Mouse (Mus musculus): ENCODE data around the gene Dcst2.

The Dcst2 gene

DNA sequence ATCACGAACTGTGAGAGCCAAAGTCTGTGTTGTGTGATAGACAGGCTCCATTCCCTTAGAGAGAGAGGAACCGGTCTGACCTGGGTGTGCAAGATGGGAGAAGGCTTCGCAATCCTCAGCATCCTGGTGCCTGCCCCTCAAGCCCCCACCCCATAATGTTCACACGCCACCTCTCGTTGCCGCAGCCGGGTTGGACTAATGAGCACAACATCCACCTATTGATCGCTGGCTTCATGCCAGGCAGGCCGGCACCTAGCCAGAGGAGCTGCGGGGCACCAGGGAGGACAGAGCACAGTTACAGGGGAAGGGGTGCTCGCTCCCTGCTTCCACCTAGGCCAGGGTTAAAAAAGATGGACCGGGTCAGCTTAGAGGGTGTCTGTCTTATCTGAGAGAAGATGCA is 29.3 kb upstream of the Dcst2 start:
- peak; percentile 36 for DNase-seq

DNA sequence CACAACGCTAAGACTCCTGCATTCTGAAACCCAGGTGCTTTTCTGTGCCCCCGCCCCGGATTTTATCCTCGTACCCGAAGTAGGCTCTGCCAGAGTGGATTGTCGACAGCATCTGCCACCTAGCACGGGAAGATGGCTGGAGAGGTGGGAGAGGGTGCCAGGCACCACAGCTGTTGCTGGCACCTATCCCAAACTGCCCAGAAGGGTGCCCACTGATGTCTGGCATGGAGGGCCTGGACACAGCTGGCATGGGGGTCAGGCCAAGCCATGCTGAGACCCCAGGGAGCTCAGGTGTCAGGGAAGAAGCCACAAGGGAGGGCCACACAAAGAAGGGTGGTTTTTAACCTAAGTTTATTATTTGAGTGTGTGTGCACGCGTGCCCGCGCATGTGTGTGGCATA is 28.7 kb upstream of the Dcst2 start:
- no peak for DNase-seq

DNA sequence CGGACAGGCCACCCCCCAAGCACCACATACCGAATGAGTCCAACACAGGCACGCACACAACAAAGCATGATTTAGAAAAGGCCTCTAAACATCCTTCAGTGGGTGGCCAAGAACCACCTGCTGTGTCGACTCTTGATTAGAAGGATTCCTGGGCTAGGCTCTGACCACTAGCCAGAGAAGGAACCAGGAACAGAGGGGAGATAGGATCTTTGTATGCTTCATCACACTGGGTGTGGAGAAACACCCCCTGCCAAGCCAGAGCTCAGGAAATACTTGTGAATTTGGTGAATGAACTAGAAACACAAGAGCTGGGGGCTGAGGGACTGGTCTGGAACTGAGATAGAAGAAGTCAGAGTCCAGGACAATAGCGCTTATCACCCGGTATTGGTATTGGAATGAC is 25.2 kb upstream of the Dcst2 start:
- no peak for DNase-seq

DNA sequence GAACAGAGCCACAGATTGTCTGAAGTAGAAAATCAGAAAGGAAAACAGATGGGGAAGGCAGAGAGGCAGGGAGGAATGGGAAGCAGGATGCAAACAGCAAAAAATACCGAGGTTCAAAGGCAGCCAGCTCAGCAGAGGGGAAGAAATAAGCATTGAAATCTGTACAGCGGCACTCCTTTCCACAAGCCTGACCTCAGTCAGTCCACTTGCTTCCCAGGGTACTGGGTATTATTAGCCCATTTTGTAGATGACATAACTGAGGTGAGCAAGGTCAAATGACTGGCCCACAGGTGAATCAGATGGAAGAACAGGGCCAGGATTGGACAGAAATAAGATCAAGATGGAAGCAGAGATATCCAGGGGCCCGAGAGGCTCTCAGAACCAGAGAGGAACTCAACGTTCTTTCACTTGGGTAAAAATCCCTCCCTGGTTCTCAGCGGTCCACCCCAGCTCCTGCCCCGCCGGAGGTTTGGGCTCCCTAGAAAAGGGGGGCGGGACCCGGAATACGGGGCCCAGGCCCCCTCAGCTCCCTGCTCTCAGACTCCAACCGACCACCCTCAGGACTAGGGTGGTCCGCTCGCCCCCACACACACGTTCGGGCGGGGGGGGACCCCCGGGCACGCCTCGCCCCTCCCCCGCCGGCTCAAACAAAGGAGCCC is 24.6 kb upstream of the Dcst2 start:
- peak; percentile 64 for DNase-seq

DNA sequence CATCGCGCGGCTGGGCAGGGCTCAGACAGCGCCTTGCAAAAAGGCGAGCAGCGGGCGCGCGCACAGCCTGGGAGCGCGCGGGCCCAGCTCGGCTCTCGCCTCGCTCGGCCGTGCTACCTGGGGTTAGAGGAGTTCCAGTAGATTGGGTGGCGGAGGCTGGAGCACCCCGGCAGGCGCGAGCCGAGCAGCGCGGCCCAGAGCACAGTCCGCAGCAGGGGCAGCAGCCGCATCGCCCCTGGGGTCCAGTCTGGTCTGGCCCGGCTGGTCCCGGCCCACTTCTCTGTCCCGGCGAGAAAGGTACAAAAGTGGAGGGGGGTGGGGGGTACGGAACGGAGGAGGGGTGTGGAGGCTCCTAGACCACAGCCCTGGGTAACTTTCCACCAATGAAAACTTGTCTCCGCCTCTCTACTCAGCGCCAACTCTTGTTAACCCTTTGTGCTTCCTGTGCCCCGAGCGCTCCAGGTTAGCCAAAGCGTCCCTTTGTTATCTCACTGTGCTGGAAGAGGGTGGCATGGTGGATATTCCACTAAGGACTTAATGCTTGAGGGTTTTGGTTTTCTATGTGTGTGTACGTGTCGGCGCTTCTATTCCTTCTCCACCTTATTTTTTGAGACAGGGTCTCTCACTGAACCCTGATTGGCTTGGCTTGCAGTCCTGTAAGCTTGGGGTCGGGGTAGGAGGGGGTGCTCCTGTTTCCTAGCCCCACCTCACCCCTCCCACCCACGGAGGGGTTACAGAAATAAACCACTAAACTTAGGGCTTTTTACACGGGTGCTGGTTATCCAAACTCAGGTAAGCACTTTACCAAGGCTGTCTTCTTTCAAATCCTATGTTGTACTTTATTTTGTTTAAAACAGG is 23.8 kb upstream of the Dcst2 start, which contains the start of gene Efna4:
Gene Efna4 (minus strand): TSS at position 308 of the 858 bp plus-strand sequence.
- peak; percentile 32 for DNase-seq

DNA sequence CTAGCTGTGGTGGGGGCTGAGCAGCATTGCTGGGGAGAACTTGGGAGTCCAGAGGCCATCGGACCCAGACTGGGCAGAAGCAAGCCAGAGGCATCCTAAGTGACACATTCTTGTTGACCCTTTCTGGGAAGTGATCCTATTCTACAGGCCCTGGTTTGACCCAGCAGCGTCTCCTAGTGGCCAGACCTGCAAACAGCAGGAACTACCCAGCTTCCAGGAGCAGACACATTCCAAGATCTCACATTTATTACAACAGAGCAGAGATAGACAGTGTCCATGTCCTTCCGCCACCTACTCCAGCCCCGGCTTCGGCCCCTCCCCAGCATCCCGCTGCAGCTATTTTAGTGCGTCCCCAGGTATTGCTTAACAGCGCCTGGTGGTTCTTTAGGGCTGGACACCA is 22.4 kb upstream of the Dcst2 start:
- peak; percentile 76 for DNase-seq

DNA sequence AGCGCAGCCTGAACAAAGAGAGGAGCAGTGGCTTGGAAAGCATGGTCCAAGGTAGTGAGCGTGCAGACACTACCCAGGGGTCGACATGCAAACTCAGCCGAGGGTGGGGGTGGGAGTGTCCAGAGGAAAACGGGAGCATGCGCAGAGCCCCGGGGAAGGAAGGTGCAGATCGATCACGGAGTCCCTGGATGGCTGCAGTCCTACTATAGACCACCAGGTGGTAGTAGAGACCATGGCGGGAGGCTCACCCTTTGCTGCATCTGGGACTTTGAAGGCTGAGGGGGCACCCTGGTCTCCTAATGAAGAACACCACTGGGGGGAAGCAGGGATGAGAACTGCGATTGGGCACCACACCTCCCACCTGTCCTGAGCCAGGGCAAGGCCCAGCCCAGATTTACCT is 21.3 kb upstream of the Dcst2 start:
- peak; percentile 91 for DNase-seq

DNA sequence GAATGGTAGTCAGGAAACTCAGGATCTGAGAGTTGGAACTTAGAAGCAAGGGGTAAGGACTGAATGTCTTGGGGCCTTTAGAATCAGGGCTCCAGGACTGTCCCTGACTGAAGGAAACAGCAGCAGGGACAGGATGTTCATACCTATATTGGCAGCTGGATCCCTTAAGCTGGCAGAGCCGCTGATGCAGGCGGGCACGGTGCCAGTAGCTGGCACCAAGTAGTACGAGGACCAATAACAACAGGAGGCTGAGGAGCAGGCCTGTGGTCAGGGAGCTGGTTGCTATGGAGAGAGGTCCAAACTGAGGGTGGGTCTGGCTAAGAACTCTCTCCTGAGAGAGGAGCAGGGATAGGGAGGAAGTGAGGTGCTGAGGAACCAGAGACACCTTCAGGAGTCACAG is 20.0 kb upstream of the Dcst2 start:
- DNase-seq, result no peak

DNA sequence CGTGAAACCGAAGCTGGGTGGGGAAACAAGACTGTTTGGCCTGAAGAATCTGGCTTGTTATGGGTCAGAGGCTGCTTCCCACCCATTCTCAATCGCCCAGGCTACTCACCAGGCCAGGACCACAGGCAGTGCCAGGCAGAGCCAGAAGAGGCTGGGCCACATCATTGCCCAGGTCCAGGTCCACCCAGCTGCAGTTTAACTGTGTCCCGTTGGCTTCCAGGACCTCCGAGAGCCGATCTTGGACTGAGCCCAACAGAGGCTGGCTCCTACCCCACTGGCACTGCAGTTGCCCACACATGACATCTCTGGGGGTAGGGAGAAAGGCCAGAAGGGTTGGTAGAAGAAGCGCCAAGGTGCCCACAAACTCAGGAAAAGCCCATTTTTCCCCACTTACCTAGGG is 18.5 kb upstream of the Dcst2 start:
- no peak for DNase-seq

DNA sequence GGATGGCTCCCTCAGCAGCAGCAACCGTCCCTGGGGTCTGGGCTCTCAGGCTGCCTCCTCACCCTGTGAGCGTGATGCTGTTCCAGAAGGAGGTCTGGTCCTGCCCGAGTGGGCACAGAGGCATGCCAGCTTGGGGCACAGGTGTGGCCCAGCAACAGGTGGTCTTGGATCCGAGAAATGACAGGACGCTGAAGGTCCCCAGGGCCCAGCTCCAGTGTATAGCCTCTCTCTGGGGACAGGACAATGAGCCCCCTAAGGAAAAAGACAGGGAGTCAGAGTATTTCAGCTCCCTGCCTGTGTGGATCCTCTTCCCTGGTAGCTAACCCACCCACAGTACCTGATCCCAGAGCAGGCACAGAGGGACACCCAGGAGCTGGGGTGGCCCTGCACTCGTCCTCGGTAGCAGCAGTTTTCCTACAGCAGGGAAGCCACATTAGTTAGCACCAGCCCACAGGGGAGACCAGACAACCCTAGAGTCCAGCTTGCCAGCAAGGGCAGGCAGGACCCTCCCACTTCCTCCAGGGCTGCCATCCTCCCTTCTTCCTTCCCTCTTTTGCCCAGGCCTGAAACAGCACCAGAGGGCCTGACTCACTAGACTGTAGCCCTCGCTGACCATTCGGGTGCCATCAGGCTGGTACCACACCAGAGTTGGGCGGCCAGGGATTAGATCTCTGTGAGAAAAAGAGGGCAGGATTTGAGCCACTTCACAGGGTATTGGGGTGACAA is 14.8 kb upstream of the Dcst2 start:
- no peak for DNase-seq

DNA sequence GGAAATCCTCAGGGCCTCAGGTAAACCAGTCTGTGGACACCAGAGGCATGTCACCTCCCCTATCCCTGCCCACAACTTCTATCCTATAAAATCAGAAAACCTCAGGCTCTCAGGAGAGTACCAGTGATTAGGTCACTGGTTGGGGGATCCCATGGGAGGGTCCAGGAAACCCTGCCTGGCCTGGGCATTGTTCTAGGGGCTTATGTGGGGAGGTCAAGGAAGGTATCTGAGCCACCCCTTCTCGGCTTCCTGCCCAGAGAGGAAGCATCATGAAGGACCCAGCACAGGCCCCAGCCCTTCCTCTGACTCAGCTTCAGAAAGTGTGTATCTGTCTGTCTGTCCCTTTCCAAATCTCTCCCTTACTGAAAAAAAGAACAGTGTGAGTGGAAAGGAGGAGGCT is 13.9 kb upstream of the Dcst2 start:
- DNase-seq, result no peak

DNA sequence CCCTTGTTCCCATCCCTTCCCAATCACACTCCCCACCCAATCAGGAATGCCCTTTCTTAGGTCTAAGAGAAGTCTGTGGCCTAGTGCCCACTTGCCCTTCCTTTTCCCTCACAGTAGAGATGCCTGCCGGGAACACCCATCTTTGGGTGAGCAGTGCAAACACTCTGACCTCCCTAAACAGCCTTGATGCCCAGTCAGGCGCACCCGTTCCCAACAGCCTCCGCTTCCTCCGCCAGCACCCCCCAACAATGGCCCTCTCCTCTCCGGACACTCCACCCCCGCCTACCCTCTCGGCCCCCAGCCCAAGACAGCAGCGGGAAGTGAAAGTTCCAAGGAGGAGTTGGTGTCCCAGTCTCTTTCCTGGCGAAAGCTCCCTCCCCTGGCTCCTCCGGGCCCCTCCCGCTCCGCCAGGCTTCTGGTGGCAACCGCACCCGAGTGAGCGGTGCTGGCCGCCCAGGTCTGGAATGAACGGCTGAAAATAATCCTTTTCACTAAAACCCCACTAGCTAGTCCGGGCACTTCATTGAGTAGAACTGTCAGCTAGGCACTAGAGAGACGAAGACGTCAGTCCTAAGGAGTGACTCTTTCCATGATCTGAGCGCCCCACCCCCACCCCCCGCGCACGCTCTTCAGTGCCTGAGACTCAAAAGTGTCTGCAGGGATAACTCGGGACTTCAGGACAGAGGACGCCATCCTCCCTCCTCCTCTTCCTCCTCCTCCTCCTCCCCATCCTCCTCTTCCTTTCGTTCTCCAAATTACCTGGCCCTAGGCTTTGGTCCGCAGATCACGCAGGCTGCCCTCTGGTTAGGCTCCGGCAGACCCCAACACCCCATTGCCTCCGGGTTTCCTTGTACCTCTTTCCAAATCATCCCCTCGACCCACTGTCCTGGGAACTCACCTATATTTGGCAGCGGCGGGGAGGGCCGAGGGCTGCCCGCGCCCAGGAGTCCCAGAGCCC is 12.6 kb upstream of the Dcst2 start:
- no peak for DNase-seq

DNA sequence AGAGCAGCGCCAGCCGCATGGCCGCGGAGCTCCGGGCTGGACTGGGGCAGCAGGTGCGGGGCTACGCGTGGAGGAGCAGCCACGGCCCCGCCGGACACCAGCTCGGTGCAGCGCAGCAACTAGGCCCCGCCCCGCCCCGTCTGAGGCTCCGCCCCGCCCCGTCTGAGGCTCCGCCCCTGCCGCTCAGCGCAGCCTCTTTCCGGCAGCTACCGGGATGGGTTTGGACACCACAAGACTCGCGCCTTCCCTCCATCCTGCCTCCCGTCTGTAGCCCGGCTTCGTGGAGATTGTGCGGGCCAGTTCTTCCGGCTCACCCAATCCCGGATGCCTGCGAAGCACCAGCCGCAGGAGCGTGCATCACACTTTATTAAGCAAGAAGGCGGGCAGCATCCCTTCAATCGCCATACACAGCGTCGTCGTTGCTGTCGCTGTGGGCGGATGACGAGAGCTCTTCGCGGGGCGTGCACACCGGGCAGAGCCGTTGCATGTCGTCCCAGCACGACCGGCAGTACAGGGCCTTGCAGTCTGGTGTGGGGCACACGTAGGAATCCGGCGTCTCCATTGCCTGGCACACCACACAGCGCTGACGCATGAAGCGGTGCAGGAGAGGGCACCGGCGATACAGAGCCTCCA is 11.8 kb upstream of the Dcst2 start, which contains the start of gene Adam15:
Gene Adam15 (minus strand): TSS at position 128 of the 633 bp plus-strand sequence.
- peak; percentile 90 for DNase-seq

DNA sequence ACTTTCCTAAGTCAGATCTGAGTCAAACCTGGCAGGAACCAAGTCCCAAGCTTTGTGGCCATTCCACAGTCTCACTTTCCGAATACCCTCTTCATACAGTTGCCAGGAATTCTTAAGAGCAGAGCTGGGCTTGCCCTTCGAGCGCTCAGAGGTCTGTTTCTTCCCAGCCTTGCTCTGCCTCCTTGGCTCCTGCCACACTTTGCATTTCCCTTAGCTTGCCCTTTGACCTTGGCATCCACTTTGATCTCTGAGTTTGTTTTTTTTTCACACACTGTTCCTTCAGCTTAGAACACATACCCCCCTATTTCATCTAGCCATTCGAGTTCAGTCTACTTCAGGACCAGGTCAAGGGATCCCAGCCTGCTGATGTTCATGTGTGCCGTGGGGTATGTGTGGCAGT is 10.5 kb upstream of the Dcst2 start:
- no peak for DNase-seq

DNA sequence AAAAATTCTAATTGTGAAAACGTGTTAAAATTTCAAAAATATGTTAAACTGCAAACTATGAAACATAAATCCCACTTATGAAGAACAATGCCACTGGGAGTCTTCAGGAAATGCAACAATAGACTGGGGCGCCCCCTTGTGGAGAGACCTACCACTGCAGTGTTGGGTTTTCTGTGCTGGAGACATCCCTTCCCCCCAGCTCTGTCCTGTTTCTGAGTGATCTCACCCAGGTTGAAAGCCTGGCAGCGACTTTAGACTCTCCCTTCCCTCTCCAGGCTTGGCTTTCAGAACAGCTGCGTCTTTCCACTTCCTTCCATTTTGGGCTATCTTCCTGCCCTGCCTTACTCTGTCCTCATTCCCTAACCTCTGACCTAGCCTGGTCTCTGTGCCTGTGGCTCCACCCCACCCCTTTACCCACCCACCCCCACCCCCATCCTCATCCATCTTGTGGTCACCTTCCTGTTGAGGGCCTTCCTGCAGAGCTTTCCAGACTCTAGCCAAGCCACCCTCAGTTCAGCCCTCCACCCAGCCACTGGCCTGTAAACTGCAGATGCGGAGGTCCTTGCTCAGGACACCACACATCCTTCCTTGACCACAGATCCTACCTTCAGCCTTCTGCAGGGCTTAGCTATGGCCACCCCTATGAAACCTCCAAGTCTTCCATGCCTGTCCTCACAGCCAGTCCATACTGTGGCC is 6.8 kb upstream of the Dcst2 start:
- DNase-seq, result peak; percentile 80

DNA sequence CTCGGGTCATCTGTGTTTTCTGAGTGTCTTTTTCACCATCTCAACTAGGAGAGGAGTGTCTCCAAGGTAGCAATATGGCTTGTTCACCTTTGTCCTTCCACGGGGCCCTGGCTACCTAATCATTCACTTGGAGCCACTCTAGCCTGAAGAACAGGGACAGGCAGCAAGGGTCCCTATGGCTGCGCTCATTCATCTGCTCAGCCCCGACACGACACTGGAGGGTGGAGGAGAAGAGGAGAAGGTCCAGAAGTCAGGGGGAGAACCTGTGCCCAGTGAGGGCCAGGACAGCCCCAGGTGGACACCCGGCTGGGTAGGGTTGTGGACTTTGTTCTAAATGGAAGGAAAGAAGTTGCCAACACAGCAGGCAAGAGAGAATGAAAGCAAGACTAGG is 6.3 kb upstream of the Dcst2 start:
- DNase-seq, result no peak

DNA sequence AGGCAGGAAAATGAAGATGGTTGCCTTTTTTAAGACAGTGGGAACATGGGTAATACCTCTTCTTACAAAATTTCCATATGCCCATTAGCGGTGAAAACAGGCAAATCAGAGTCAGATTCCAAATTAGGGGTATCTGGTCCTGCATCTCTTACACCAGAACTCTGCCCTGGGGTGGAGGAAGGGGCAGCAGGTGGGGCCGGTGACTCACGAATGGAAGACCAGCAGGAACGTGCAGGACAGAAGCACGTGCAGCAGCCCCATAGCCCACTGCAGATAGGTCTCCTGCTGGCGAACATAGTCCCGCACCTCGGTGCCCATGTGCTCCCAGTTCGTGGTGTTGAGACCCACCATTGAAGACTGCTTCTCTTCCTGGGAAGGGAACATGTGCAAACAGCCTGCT is 5.7 kb upstream of the Dcst2 start:
- no peak for DNase-seq

DNA sequence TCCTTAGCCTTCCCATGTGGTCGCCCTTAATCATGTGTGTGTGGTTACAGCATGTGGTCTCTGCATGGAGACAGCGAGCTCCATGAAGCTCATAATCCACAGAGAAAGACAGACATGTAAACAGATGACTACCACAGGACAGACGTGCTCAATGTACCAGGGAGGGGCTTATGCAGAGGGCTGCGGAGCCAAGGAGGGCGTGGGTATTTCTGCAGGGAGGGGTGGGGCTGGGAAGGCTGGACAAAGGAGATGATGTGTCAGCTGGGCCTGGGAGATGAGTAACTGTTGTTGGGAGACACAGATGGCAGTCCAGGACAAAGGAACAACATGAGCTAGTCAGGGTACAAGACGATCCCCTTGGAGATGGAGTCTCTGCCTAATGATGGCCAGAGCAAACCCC is 2.1 kb upstream of the Dcst2 start:
- no peak for DNase-seq

DNA sequence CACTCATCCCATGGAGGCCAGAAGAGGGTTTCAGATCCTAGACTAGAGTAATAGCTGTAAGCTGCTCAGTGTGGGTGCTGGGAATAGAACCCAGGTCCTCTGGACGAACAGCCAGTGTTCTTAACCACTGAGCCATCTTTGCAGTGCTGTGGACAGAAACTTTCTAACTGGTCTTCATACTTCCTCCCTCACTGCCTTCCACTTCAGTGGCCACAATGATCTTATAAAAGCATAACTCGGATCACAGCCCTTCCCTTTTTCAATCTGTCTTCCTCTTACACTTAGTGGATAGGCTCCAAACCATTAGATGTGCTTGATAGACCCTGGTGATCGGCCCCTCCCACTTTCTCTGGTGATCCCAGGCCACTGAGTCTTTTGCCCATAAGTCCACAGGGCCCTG is 1.5 kb upstream of the Dcst2 start:
- no peak for DNase-seq

DNA sequence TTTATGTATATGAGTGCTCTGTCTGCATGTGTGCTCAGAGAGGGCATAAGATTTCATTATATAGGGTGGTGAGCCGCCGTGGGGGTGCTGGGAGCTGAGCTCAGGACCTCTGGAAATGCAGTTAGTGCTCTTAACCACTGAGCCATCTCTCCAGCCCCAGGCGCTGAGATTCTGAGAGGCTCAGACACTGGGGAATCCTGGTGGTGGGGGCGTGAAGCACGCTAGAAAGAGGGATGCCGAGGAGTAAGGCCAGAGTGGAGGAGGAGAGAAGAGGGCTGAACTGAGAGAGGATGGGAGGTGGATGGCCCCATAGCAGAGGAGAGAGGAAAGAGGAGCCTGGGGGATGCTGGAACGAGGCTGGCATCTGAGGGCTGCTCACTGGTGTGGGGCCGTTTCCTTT is 2.9 kb downstream of the Dcst2 start:
- no peak for DNase-seq

DNA sequence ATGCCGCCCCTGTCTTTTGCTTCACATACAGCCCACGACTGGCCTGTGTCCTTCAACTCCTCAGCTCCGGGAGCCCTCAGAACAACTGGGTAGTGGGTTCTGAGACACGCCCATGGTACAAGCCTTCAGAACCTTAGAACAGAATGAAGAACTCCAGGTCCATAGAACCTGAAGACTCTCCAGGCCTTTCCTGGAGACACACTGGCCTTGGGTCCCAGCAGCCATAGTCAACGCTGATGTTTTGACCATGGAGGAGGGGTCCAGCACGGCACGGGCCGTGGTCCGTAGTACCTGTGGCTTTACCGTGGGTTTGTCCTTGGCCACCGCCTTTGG is 3.3 kb downstream of the Dcst2 start, which contains the start of gene Dcst1:
Gene Dcst1 (minus strand): TSS at position 101 of the 333 bp plus-strand sequence.
- DNase-seq, result no peak

All from right cerebral cortex, postnatal 4 days (tissue).